Mouse (Mus musculus) ovary, postnatal 14 days (tissue): Measurements from ENCODE around the gene Ugt1a6a.

ENCODE experiments used
- DNase-seq: peaks from one replicate; pipeline ENCODE4 v3.0.0; 2022; ENCODE audit warnings: low spot score

Ugt1a6a gene

GRCm38 (mm10) chr1:88229566-88229965, 95.0 kb downstream of the Ugt1a6a start:
- no peak for DNase-seq

- no peak for DNase-seq
These were observed 95.4 kb downstream of the Ugt1a6a start for GRCm38 (mm10) chr1:88229986-88230385.

- DNase-seq: no peak
These were observed 95.8 kb downstream of the Ugt1a6a start for GRCm38 (mm10) chr1:88230421-88230820.

GRCm38 (mm10) chr1:88230981-88231802, 96.6 kb downstream of the Ugt1a6a start:
- DNase-seq: no peak

- no peak for DNase-seq
These were observed 97.3 kb downstream of the Ugt1a6a start for GRCm38 (mm10) chr1:88231803-88232499.

GRCm38 (mm10) chr1:88232664-88233380, 98.2 kb downstream of the Ugt1a6a start:
- no peak for DNase-seq

- DNase-seq: no peak
These were observed 99.0 kb downstream of the Ugt1a6a start for GRCm38 (mm10) chr1:88233421-88234247.

- no peak for DNase-seq
These were observed 99.6 kb downstream of the Ugt1a6a start for GRCm38 (mm10) chr1:88234248-88234610.

- DNase-seq: no peak
These were observed 100.0 kb downstream of the Ugt1a6a start for GRCm38 (mm10) chr1:88234646-88235045.

- DNase-seq: no peak
These were observed 100.7 kb downstream of the Ugt1a6a start for GRCm38 (mm10) chr1:88235046-88235893.

- no peak for DNase-seq
These were observed 101.3 kb downstream of the Ugt1a6a start for GRCm38 (mm10) chr1:88235894-88236415.

GRCm38 (mm10) chr1:88237311-88237710, 102.7 kb downstream of the Ugt1a6a start:
- no peak for DNase-seq

GRCm38 (mm10) chr1:88238771-88239170, 104.2 kb downstream of the Ugt1a6a start:
- DNase-seq: no peak

GRCm38 (mm10) chr1:88240072-88240471, 105.5 kb downstream of the Ugt1a6a start:
- no peak for DNase-seq

- no peak for DNase-seq
These were observed 106.0 kb downstream of the Ugt1a6a start for GRCm38 (mm10) chr1:88240579-88240978.

- no peak for DNase-seq
These were observed 109.3 kb downstream of the Ugt1a6a start for GRCm38 (mm10) chr1:88243861-88244260.

- DNase-seq: no peak
These were observed 111.3 kb downstream of the Ugt1a6a start for GRCm38 (mm10) chr1:88245881-88246280.

GRCm38 (mm10) chr1:88246386-88246785, 111.8 kb downstream of the Ugt1a6a start:
- no peak for DNase-seq

GRCm38 (mm10) chr1:88247660-88248059, 113.1 kb downstream of the Ugt1a6a start:
- no peak for DNase-seq

GRCm38 (mm10) chr1:88248658-88249057, 114.0 kb downstream of the Ugt1a6a start:
- no peak for DNase-seq

- no peak for DNase-seq
These were observed 115.0 kb downstream of the Ugt1a6a start for GRCm38 (mm10) chr1:88249596-88249995.
